Mouse (Mus musculus): ENCODE results near the gene Mrtfa.

Mrtfa gene

GRCm38 (mm10) chr15:81031611-81032010 is 158.9 kb downstream of the Mrtfa start:
- no peak for DNase-seq (ENCODE audit: low spot score in 2 of 2)

- no peak for DNase-seq (ENCODE audit: low spot score in 2 of 2)
These were observed 159.6 kb downstream of the Mrtfa start for GRCm38 (mm10) chr15:81030891-81031425.

- peak; percentile 74 to 82 for DNase-seq (ENCODE audit: low spot score in 2 of 2)
These were observed 163.0 kb downstream of the Mrtfa start for GRCm38 (mm10) chr15:81027378-81028173.

GRCm38 (mm10) chr15:81026901-81027300 is 163.7 kb downstream of the Mrtfa start:
- no peak for DNase-seq (ENCODE audit: low spot score in 2 of 2)

GRCm38 (mm10) chr15:81023842-81024241 is 166.7 kb downstream of the Mrtfa start:
- no peak for DNase-seq (ENCODE audit: low spot score in 2 of 2)

GRCm38 (mm10) chr15:81022437-81022836 is 168.1 kb downstream of the Mrtfa start:
- DNase-seq (ENCODE audit: low spot score in 2 of 2) = no peak

- DNase-seq (ENCODE audit: low spot score in 2 of 2) = peak in 1 of 2 experiments; percentile 43
These were observed 169.2 kb downstream of the Mrtfa start for GRCm38 (mm10) chr15:81021377-81021776.

GRCm38 (mm10) chr15:81017308-81017707 is 173.2 kb downstream of the Mrtfa start:
- DNase-seq (ENCODE audit: low spot score in 2 of 2) = no peak

GRCm38 (mm10) chr15:81016488-81016887 is 174.1 kb downstream of the Mrtfa start:
- no peak for DNase-seq (ENCODE audit: low spot score in 2 of 2)

GRCm38 (mm10) chr15:81015068-81015744 is 175.4 kb downstream of the Mrtfa start:
- no peak for DNase-seq (ENCODE audit: low spot score in 2 of 2)

- DNase-seq (ENCODE audit: low spot score in 2 of 2) = no peak
These were observed 177.4 kb downstream of the Mrtfa start for GRCm38 (mm10) chr15:81013186-81013585.

- DNase-seq (ENCODE audit: low spot score in 2 of 2) = no peak
These were observed 178.2 kb downstream of the Mrtfa start for GRCm38 (mm10) chr15:81012359-81012758.

GRCm38 (mm10) chr15:81011523-81011922 is 179.0 kb downstream of the Mrtfa start:
- no peak for DNase-seq (ENCODE audit: low spot score in 2 of 2)

GRCm38 (mm10) chr15:81010114-81010513 is 180.4 kb downstream of the Mrtfa start:
- no peak for DNase-seq (ENCODE audit: low spot score in 2 of 2)

- no peak for DNase-seq (ENCODE audit: low spot score in 2 of 2)
These were observed 181.9 kb downstream of the Mrtfa start for GRCm38 (mm10) chr15:81008689-81009123.

- DNase-seq (ENCODE audit: low spot score in 2 of 2) = no peak
These were observed 182.7 kb downstream of the Mrtfa start for GRCm38 (mm10) chr15:81007905-81008304.

- no peak for DNase-seq (ENCODE audit: low spot score in 2 of 2)
These were observed 183.2 kb downstream of the Mrtfa start for GRCm38 (mm10) chr15:81007339-81007738.

- DNase-seq (ENCODE audit: low spot score in 2 of 2) = no peak
These were observed 184.3 kb downstream of the Mrtfa start for GRCm38 (mm10) chr15:81006127-81006735.

- no peak for DNase-seq (ENCODE audit: low spot score in 2 of 2)
These were observed 190.0 kb downstream of the Mrtfa start for GRCm38 (mm10) chr15:81000419-81001138.

GRCm38 (mm10) chr15:80997077-80997476 is 193.5 kb downstream of the Mrtfa start:
- no peak for DNase-seq (ENCODE audit: low spot score in 2 of 2)

- DNase-seq (ENCODE audit: low spot score in 2 of 2) = no peak
These were observed 194.3 kb downstream of the Mrtfa start for GRCm38 (mm10) chr15:80996090-80996835.
